ENCODE assay signal across 9 mouse cellular contexts in genomic region chr2:83728238-83728682, GRCm38 (mm10). TPM values are rescaled to one million over a fixed set of nuclear protein-coding genes. Genes with fewer than 3 reads are reported as not detected.
DNase-seq lines count a peak whose midpoint lies in the region; ATAC-seq lines count a peak whose summit lies in the region.
"Had no signal": no experiment of that assay in that cellular context is flagged by ENCODE, and none has a peak within 500 bp of the region (broad histone marks: within the 10 kb centered on the region; RNA-seq: fewer than 3 reads in every experiment).

No protein-coding gene starts in this region.

- peak; percentile 38 to 53 for DNase-seq in heart, adult 18-20 months
- no peak for DNase-seq in heart, postnatal 36 days
- peak; percentile 34 for DNase-seq in ovary, adult 18-20 months (ENCODE audit: low spot score)
- DNase-seq in ovary, postnatal 36 days (ENCODE audit: low spot score), result no peak
- DNase-seq in thymus, postnatal 25 days, result no peak

- intact Hi-C loops in heart, postnatal 36 days (cut with DNase I), result no loop called here

- WGBS in heart, embryonic 15.5 days, result 56% methylated on average over 4 of the region's 4 CpGs
- WGBS in stomach, embryonic 16.5 days, result 68% methylated on average over 4 of the region's 4 CpGs

- H3K9me3 ChIP-seq in heart, embryonic 15.5 days (replicated peaks), result no peaks in the 10 kb centered on the region
- no peaks in the 10 kb centered on the region for H3K9me3 ChIP-seq in stomach, embryonic 16.5 days (replicated peaks; ENCODE audit: control insufficient read depth, low read length)
- H3K9me3 ChIP-seq: hindbrain, embryonic 15.5 days had no signal

- H3K27ac ChIP-seq in heart, embryonic 15.5 days, result peak overlapping the region; percentile 49
- H3K27ac ChIP-seq in stomach, embryonic 16.5 days (ENCODE audit: low read length), result peak overlapping the region; percentile 74
- H3K27ac ChIP-seq: hindbrain, embryonic 15.5 days had no signal

- H3K4me1 ChIP-seq in heart, embryonic 15.5 days (replicated peaks), result peaks cover 34% of the 10 kb centered on the region
- H3K4me1 ChIP-seq in stomach, embryonic 16.5 days (ENCODE audit: control insufficient read depth, insufficient read depth, low read length), result peaks cover 31% of the 10 kb centered on the region

- no peak overlapping the region for H3K4me3 ChIP-seq in heart, embryonic 15.5 days
- H3K4me3 ChIP-seq in stomach, embryonic 16.5 days (replicated peaks; ENCODE audit: low read length), result no peak overlapping the region
- H3K4me3 ChIP-seq: hindbrain, embryonic 15.5 days had no signal

- no peak overlapping the region for H3K4me2 ChIP-seq in heart, embryonic 15.5 days
- H3K4me2 ChIP-seq in stomach, embryonic 16.5 days (ENCODE audit: low read depth, low read length), result no peak overlapping the region
- H3K4me2 ChIP-seq: hindbrain, embryonic 15.5 days had no signal

- H3K9ac ChIP-seq in heart, embryonic 15.5 days, result no peak overlapping the region
- no peak overlapping the region for H3K9ac ChIP-seq in stomach, embryonic 16.5 days (ENCODE audit: low read length)
- H3K9ac ChIP-seq: hindbrain, embryonic 15.5 days had no signal

- no peaks in the 10 kb centered on the region for H3K36me3 ChIP-seq in heart, embryonic 15.5 days
- no peaks in the 10 kb centered on the region for H3K36me3 ChIP-seq in stomach, embryonic 16.5 days (ENCODE audit: control insufficient read depth, insufficient read depth, low read length)
- H3K36me3 ChIP-seq: hindbrain, embryonic 15.5 days had no signal

- no peak for ATAC-seq in heart, embryonic 15.5 days (replicated peaks; ENCODE audit: insufficient number of reproducible peaks, insufficient read depth, low FRiP score, low read depth)
- no peak for ATAC-seq in stomach, embryonic 16.5 days (ENCODE audit: insufficient read depth, low FRiP score)
- no peak for ATAC-seq in erythroid progenitor cell, adult 5-6 weeks (replicated peaks; ENCODE audit: low FRiP score, poor library complexity, severe bottlenecking)

- H3K27me3 ChIP-seq in heart, embryonic 15.5 days, result no peaks in the 10 kb centered on the region
- no peaks in the 10 kb centered on the region for H3K27me3 ChIP-seq in stomach, embryonic 16.5 days (ENCODE audit: control insufficient read depth, insufficient read depth, low read length)

RNA-seq across cellular contexts. Expression of gene Itgav, which starts 4.1 kb away (rescaled TPM):
- total RNA-seq in heart, adult 18-20 months (2021), result 10 to 100 TPM; 39.0 to 41.1 TPM
- total RNA-seq in heart, postnatal 36 days (2021), result 10 to 100 TPM; 40.6 to 41.4 TPM
- polyA plus RNA-seq in heart, embryonic 15.5 days (2015; fragmentation: Nextera tagmentation; extraction: Ambion mirVana), result 54.0 and 58.7 TPM in 2 replicates
- 76.8 and 77.2 TPM in 2 replicates for polyA plus RNA-seq in stomach, embryonic 16.5 days (2015; fragmentation: Nextera tagmentation; extraction: Ambion mirVana)
- 2.9 and 9.0 TPM in 2 replicates for total RNA-seq in erythroid progenitor cell, adult 5-6 weeks (2015; ENCODE audit: low replicate concordance)
- total RNA-seq in erythroid progenitor cell, adult 5-6 weeks (2017; ENCODE audit: low replicate concordance), result 5.3 and 23.5 TPM in 2 replicates

Comparison
In these comparisons a context has a peak if more than half of its experiments do, and no peak if none do; other contexts are left out.
1. DNase-seq: peak in heart, adult 18-20 months (2 of 2) and ovary, adult 18-20 months (single experiment); none in heart, postnatal 36 days (0 of 2), ovary, postnatal 36 days (single experiment) and thymus, postnatal 25 days (single experiment).